Mouse (Mus musculus) liver, postnatal 0 days (tissue): ENCODE results near the gene Pcyt1a. TPM values are rescaled to one million over a fixed set of nuclear protein-coding genes. Genes with fewer than 3 reads are reported as not detected.

Experiments used
- ATAC-seq: fragments of 200-750 bp; cut with Nextera tagmentation; 2 replicates; pipeline ENCODE4 v1.8.0; 2017; ENCODE audit warnings: mild to moderate bottlenecking, moderate library complexity
- DNase-seq: peaks from one replicate; pipeline ENCODE4 v3.0.0-alpha.2; 2016
- H3K27ac ChIP-seq: fragments of 300-500 bp; sonication (generic); 2 replicates; pipeline ENCODE4 v1.5.1; 2014; ENCODE audit warnings: antibody characterized with exemption, moderate library complexity, mild to moderate bottlenecking, low read depth
- H3K27me3 ChIP-seq: fragments of 300-500 bp; sonication (generic); 2 replicates; pipeline ENCODE4 v1.6.1; 2014; ENCODE audit warnings: low read length, control low read depth, mixed read lengths; ENCODE audit not compliant: insufficient read depth
- H3K36me3 ChIP-seq: fragments of 300-500 bp; sonication (generic); replicated peaks from 2 replicates; pipeline ENCODE4 v1.6.1; 2014; ENCODE audit warnings: mild to moderate bottlenecking, control low read depth, low read length, moderate library complexity, mixed read lengths; ENCODE audit not compliant: insufficient read depth
- H3K4me1 ChIP-seq: fragments of 300-500 bp; sonication (generic); 2 replicates; pipeline ENCODE4 v1.6.1; 2014; ENCODE audit warnings: antibody characterized with exemption, mild to moderate bottlenecking, control low read depth; ENCODE audit not compliant: insufficient read depth
- H3K4me2 ChIP-seq: fragments of 300-500 bp; sonication (generic); 2 replicates; pipeline ENCODE4 v1.6.1; 2014; ENCODE audit warnings: low read depth, mild to moderate bottlenecking, low read length, moderate library complexity, mixed read lengths
- H3K4me3 ChIP-seq: fragments of 300-500 bp; sonication (generic); 2 replicates; pipeline ENCODE4 v1.5.1; 2014; ENCODE audit warnings: low read depth, low read length
- H3K9ac ChIP-seq: fragments of 300-500 bp; sonication (generic); replicated peaks from 2 replicates; pipeline ENCODE4 v1.6.1; 2014; ENCODE audit warnings: mild to moderate bottlenecking, moderate library complexity
- H3K9me3 ChIP-seq: fragments of 300-500 bp; sonication (generic); 2 replicates; pipeline ENCODE4 v1.6.1; 2016; ENCODE audit warnings: mild to moderate bottlenecking, control low read depth, low read length, mixed read lengths
- CTCF ChIP-seq: sonication (generic); IDR thresholded peaks from 2 replicates; pipeline ENCODE4 v1.5.1; 2016; ENCODE audit warnings: antibody characterized with exemption, low read depth
- EP300 ChIP-seq: IDR thresholded peaks from 2 replicates; pipeline ENCODE4 v1.6.1; 2016; ENCODE audit warnings: antibody characterized with exemption, low read depth, mild to moderate bottlenecking
- WGBS: fragments of 180-500 bp; shearing (Covaris S2); extraction: QIAGEN DNeasy Blood & Tissue Kit; methylation state at CpG from one replicate; pipeline ENCODE4 v1.1.7; 2014; ENCODE audit not compliant: insufficient replicate concordance; 5-methylcytosine and 5-hydroxymethylcytosine counted together
- polyA plus RNA-seq: library from polyadenylated mRNA; unstranded; fragments of >200 nt; fragmentation: Nextera tagmentation; extraction: Ambion mirVana; gene quantifications from 2 replicates; pipeline ENCODE4 v1.2.1, GENCODE M21; 2015

Gene Pcyt1a
- polyA plus RNA-seq, 1 experiment from 2014 or later, result 32.9 TPM

DNA sequence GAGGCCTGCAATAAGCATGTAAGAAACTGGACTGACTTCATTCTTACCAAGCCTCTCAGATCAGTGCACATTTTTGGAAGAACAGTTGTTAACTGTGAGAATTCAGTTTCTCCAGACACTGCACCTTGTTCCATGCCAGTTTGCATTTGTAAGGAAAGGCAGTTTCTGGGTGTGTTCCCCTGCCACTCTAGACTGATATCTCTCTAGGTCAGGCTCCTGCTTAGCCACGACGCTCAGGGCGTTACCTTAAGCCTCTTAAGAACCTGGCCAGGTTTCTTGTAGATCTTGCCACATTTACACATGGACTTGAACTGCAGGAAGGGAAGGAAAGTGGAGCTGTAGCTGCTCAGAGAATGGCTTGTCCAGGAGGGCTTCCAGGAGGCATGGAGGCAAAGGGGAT, 18.9 kb downstream of the Pcyt1a start:
- peaks cover 52% of the 10 kb centered on the region for H3K4me1 ChIP-seq
- H3K9me3 ChIP-seq, result no peaks in the 10 kb centered on the region
- H3K27ac ChIP-seq, result peak overlapping the region; percentile 85
- 46% methylated on average over 3 of the region's 3 CpGs for WGBS
- H3K4me2 ChIP-seq, result peak overlapping the region; percentile 68
- H3K27me3 ChIP-seq, result no peaks in the 10 kb centered on the region
- ATAC-seq (peak; percentile 87), DNase-seq (peak; percentile 40)
- peak overlapping the region; percentile 35; the same call in 1 of the 2 replicates for H3K9ac ChIP-seq
- peaks cover 22% of the 10 kb centered on the region for H3K36me3 ChIP-seq
- TF ChIP-seq EP300, result peak; percentile 88
- no peak for TF ChIP-seq CTCF
- peak overlapping the region; percentile 17; the same call in 1 of the 2 replicates for H3K4me3 ChIP-seq

DNA sequence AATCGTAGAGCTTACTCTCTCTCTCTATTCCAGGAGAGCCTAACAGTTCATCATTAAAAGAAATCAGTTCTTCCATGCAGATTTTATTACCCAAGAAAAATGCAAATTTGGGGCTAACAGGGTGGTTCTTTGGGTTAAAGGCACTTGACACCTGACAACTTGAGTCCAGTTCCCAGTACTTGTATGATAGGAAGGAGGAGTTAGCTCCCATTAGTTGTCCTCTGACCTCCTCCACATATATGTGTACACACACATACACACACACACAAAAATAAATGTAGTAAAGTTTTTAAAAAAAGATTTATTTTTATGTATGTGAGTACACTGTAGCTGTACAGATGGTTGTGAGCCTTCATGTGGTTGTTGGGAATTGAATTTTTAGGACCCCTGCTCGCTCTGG, 19.4 kb downstream of the Pcyt1a start:
- Histone ChIP-seq H3K9me3 (no peaks in the 10 kb centered on the region), H3K36me3 (peaks cover 26% of the 10 kb centered on the region), H3K4me1 (peaks cover 51% of the 10 kb centered on the region), H3K9ac (peak overlapping the region; percentile 3; the same call in 1 of the 2 replicates), H3K4me2 (peak overlapping the region; percentile 68), H3K27me3 (no peaks in the 10 kb centered on the region), H3K4me3 (peak overlapping the region; percentile 17; the same call in 1 of the 2 replicates), H3K27ac (peak overlapping the region; percentile 85)
- WGBS, result 89% methylated on average over 2 of the region's 2 CpGs
- ATAC-seq (0 out of 2 replicates have a peak, but pooled peaks have one; percentile 12), DNase-seq (no peak)
- TF ChIP-seq EP300 (no peak), CTCF (no peak)

DNA sequence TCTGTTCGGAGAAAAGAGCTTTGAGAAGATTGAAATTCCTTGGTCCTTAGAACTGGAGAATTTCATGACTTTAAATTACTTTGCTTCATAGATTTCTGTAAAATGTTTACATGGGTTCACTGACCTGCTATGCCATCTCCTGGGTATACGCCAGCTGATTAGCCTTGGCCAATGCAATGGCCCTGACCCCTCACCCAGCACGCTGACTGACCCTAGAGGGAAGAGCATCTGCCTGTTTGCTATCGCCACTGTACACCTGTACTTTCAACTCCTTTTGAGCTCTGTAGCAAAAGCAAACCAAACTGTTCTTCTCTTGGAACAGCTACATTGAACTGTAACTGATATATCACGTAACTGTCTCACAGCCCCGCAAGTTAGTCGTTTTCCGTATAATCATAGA, 22.4 kb downstream of the Pcyt1a start:
- Histone ChIP-seq H3K4me1 (peaks cover 46% of the 10 kb centered on the region), H3K9me3 (no peaks in the 10 kb centered on the region), H3K27me3 (no peaks in the 10 kb centered on the region), H3K9ac (no peak overlapping the region), H3K4me3 (no peak overlapping the region), H3K27ac (peak overlapping the region; percentile 79), H3K4me2 (peak overlapping the region; percentile 32; the same call in 1 of the 2 replicates), H3K36me3 (peaks cover 42% of the 10 kb centered on the region)
- TF ChIP-seq EP300 (peak; percentile 39; the same call in 1 of the 2 replicates), CTCF (no peak)
- WGBS, result 73% methylated on average over 8 of the region's 8 CpGs
- peak; percentile 75 for ATAC-seq
- DNase-seq, result peak; percentile 68

DNA sequence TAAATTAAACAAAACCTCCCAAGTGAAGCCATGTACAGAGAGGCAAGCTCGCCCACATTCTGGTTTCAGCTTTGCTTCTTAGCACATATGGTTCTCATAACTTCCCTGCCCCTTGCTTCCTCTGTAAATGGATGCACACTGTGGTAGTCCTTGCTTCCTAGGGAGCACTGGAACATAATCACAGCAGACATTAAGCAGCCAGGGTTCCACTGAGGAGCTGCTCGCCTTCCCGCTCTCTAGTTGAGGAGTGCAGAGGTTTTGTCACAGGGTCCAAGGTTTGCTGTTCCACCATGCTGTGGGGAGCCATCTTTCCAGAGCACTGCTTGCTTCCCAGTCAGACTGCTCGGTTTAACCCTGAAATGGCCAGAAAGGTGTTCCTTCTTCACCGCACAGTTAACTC, 23.9 kb downstream of the Pcyt1a start:
- TF ChIP-seq CTCF, result no peak
- TF ChIP-seq EP300, result no peak
- peaks cover 32% of the 10 kb centered on the region for H3K4me1 ChIP-seq
- H3K27me3 ChIP-seq, result no peaks in the 10 kb centered on the region
- no peak overlapping the region for H3K4me2 ChIP-seq
- no peak for ATAC-seq
- no peak overlapping the region for H3K9ac ChIP-seq
- DNase-seq, result no peak
- H3K4me3 ChIP-seq, result no peak overlapping the region
- peaks cover 52% of the 10 kb centered on the region for H3K36me3 ChIP-seq
- H3K9me3 ChIP-seq, result no peaks in the 10 kb centered on the region
- peak overlapping the region; percentile 56; the same call in 1 of the 2 replicates for H3K27ac ChIP-seq
- WGBS, result 96% methylated on average over 5 of the region's 5 CpGs

DNA sequence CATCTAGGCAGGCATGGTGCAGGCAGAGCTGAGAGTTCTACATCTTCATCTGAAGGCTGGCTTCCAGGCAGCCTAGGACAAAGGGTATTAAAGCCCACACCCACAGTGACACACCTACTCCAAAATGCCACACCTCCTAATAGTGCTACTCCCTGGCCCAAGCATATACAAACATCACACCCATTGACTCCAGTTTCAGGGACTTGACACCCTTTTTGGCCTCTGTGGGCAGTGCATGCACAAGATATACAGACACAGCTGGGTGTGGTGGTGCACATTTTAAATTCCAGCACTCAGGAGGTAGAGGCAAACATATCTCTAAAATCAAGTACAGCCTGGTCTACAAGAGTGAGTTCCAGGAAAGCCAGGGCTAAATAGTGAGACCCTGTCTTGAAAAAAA, 25.4 kb downstream of the Pcyt1a start:
- ATAC-seq (0 out of 2 replicates have a peak, but pooled peaks have one; percentile 16), DNase-seq (no peak)
- peaks cover 17% of the 10 kb centered on the region for H3K4me1 ChIP-seq
- no peaks in the 10 kb centered on the region for H3K27me3 ChIP-seq
- H3K4me2 ChIP-seq, result no peak overlapping the region
- TF ChIP-seq EP300, result no peak
- no peak for TF ChIP-seq CTCF
- no peak overlapping the region for H3K9ac ChIP-seq
- H3K36me3 ChIP-seq, result peaks cover 56% of the 10 kb centered on the region
- H3K9me3 ChIP-seq, result no peaks in the 10 kb centered on the region
- H3K4me3 ChIP-seq, result no peak overlapping the region
- H3K27ac ChIP-seq, result no peak overlapping the region

DNA sequence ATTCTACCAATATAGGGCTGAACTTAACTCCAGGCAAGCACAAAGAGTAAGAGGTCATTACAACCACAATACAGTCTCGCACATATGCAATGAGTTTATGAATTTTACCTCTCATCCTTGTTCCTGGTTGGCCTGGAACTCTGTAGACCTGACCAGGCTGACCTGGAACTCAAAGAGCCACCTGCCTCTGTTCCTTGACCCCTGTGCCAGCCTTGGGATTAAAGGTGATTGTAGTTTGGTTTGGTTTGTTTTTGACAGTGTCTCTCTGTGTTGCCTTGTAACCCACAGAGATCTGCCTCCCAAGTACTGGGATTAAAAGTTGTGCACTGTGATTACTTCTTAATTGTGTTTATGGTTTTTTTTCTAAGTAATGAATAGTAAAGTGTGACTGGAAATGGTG, 26.0 kb downstream of the Pcyt1a start:
- TF ChIP-seq CTCF (no peak), EP300 (no peak)
- WGBS, result 82% methylated on average over 1 of the region's 1 CpGs
- H3K4me2 ChIP-seq, result no peak overlapping the region
- ATAC-seq (no peak), DNase-seq (no peak)
- peaks cover 11% of the 10 kb centered on the region for H3K4me1 ChIP-seq
- H3K27ac ChIP-seq, result 0 out of 2 replicates have a peak overlapping the region, but pooled peaks have one; percentile 16
- H3K9ac ChIP-seq, result no peak overlapping the region
- H3K9me3 ChIP-seq, result no peaks in the 10 kb centered on the region
- H3K36me3 ChIP-seq, result peaks cover 53% of the 10 kb centered on the region
- H3K4me3 ChIP-seq, result no peak overlapping the region
- no peaks in the 10 kb centered on the region for H3K27me3 ChIP-seq
